Mouse (Mus musculus) layer of hippocampus, adult 2 months (tissue): Measurements from ENCODE around the gene Dnah7c. TPM values are rescaled to one million over a fixed set of nuclear protein-coding genes. Genes with fewer than 3 reads are reported as not detected.
"Not testable (repeated sequence)": the region's sequence is repeated elsewhere in the genome, so short reads cannot be mapped to it uniquely, and the experiment has no call there.

Experiments
- DNase-seq, 2 experiments: peaks; one replicate each; pipeline ENCODE4 v3.0.0; 2022; ENCODE audit warnings: low spot score in 2 of 2
- H3K27ac ChIP-seq: fragments of 200-600 bp; 2 replicates; pipeline ENCODE4 v1.8.1; 2022
- H3K4me3 ChIP-seq: fragments of 200-600 bp; 2 replicates; pipeline ENCODE4 v1.8.1; 2022; ENCODE audit warnings: mild to moderate bottlenecking
- CTCF ChIP-seq: fragments of 200-600 bp; conservative IDR thresholded peaks from 2 replicates; pipeline ENCODE4 v1.8.1; 2022; ENCODE audit warnings: antibody characterized with exemption, mild to moderate bottlenecking, moderate library complexity
- total RNA-seq, 2 experiments: library from RNA; stranded (reverse); gene quantifications; 2 replicates each; pipeline ENCODE4 v1.2.3; 2021

Dnah7c gene
- total RNA-seq, 2 experiments from 2014 or later, result 0.32 to 0.69 TPM

DNA sequence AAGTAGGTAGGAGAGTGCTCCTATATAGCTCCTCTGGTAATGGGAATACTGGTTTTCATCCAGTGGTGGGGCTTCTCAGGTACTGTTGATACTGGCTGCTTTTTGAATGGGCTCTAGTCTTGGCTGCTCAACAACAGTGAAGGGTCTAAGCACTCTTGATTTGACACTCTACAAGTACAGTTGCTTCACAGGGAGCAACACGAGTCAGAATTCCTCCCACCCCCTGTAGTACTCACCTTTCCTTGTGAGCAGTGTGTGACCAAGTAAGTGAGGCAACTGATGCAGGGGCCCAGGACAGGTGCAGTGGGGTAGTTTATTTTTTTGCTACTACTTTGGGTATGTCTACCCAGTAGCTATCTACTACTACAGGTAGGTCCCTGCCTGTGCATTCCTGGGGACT is 379.7 kb downstream of the Dnah7c start:
- no peak overlapping the region for H3K27ac ChIP-seq
- H3K4me3 ChIP-seq, result no peak overlapping the region
- no peak for TF ChIP-seq CTCF
- no peak for DNase-seq

DNA sequence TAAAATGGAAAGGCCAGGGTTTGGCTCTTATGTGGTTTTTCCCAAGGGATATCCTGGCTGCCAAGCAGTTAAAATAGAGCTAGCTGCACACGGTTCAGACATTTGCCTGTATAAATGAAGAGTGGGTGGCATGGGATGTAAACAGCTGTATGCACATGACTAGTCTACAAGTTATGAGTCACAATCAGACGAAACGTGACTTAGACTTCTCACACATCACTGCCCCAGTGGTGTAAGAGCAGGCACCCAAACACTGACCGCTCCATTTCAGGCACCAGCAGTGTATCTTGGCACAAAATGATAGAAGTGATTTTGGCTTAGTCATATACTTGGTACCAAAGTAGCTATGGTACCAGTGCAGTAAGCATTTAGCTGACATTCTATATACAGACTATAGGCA is 383.2 kb downstream of the Dnah7c start:
- H3K27ac ChIP-seq, DNase-seq, H3K4me3 ChIP-seq: not testable (repeated sequence)

DNA sequence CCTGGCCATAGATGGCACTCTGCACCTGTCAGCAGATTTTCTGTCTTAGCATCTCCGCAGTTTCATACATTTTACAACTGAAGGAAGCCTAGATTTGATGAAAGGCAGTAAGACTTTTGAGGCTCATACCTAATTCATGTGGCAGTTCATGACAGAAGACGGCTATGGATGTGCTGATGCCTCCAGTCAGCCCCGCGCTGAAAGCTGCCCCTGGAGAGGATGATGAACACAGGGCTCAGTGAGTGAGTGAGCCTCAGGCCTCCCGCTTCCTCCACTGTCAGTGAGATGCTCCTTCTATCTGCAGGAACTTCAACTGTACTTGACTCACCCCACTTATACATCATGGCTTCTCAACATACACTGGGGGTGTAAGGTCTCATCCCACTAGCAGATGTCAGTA is 392.5 kb downstream of the Dnah7c start:
- no peak overlapping the region for H3K4me3 ChIP-seq
- no peak for TF ChIP-seq CTCF
- no peak overlapping the region for H3K27ac ChIP-seq
- no peak for DNase-seq

DNA sequence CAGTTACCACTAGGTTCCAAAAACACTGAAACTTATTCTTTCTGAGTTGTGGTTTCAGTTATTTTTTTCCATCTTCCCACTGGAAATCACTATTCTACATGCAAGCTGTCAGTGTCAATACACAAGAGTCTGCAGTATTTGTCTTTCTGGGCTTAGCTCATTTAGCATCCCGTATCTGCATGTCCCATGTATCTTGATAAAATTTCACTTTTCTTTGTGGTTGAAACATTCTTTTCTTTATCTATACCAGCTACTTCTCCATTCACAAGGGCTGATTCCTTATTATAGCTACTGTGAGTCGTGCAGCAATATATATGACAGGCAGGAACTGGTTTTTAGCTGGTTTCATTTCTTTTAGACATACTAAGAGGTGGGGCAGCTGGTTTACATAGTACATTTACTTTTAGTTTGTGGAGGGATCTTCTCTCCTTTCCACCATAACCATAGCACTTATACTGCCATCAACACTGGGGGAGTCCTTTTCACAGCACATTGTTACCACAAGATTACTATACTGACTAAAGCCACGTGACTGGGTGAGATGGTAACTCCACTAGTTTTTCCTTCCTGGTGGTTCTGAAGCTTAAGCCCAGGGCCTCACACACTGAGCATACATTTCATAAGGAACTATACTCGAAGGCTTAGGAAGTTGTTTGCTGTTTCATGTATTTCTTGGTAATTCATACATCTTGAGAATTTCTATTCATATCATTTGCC is 397.0 kb downstream of the Dnah7c start:
- Histone ChIP-seq H3K27ac (no peak overlapping the region), H3K4me3 (no peak overlapping the region)
- DNase-seq, result no peak
- TF ChIP-seq CTCF, result no peak

DNA sequence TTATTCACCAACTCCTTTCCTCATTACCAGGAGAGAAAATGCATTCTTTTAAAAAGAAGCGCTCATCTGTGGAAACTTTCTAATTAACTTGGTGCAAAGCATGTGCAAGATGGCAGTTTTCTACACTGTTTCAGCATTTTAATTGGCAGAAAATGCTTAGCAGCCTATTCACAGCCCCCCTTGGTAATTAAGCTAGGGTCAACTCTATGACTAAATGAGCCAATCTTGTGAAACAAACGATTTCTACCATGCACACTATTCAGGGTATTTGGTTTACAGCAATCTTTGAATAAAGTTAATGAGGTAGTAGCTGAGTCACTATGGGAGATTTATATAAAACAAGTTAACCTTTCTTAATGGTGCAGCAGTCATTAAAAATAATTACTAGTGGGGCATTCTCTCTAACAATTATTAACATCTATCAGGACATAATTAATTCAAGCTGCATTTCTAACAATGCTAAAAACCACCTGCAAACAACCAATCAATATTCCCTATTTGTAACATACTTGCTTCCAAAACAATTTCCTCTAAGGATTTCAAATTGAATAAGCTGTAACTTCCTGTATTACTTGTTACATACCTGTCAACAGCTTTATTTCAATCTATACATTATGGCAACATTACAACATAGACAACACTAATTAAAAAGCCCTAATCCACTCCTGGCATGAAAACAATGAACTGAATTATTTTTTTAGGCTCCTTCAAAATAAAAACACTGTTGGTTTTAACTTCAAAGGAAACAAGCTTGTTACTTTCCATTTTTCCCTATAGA is 404.9 kb downstream of the Dnah7c start:
- DNase-seq, result peak in 1 of 2 experiments; percentile 25
- H3K27ac ChIP-seq, result no peak overlapping the region
- H3K4me3 ChIP-seq, result no peak overlapping the region
- no peak for TF ChIP-seq CTCF

DNA sequence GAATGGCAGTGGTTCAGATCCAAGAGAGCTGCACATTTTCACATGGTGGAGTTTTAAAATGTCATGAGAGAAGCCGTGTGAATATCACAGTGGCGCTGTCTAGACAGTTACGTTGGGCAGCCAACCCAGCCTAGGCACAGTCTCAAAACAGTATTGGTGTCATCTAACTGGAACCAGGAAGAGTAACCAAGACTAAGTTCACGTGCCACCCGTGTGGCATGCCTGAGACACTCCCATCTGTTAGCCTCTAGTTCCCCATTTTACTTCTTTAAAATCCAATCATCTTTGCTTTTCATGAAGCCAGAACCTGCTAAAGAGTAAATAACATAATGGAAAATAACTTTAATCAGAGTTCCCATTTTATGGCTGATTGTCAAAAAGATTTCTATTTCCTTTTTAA is 406.5 kb downstream of the Dnah7c start:
- DNase-seq, result no peak
- no peak for TF ChIP-seq CTCF
- Histone ChIP-seq H3K4me3 (no peak overlapping the region), H3K27ac (no peak overlapping the region)

DNA sequence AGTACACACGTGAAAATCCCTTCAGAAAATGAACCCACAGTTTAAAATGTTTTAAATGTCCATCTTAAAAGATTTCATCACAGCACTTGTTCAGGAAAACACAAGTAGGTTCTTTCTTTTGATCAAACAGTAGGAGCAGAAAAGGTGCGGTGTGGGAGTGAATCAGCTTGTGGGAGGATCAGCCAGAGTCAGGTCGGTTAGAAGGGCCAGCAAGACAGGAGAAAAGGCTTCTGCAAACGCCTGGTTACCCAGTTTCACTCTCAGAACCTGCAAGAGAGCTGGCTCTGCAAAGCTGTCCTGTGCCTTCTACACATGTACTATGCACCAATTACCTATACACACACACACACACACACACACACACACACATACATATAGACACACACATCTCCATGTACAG is 418.0 kb downstream of the Dnah7c start:
- no peak for DNase-seq
- no peak overlapping the region for H3K4me3 ChIP-seq
- H3K27ac ChIP-seq, result no peak overlapping the region
- TF ChIP-seq CTCF, result no peak

DNA sequence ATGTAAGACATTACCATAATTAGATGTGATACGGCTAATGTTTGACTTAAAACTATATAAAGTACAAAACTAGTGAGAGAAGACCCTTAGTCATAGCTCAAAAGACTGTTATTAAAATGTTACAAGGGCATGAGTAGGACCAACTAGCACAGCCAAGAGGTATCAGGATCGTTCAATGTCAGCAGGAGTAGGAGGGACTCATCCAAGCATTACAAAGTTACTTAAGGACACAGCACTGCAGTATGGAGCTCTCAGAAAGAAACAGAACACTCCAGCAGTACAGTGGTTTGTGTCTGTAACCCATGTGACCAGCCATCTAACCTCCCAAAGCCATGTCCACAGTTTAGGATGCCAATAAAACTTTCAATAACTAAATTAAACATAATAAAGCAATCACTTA is 418.9 kb downstream of the Dnah7c start:
- no peak for TF ChIP-seq CTCF
- Histone ChIP-seq H3K27ac (no peak overlapping the region), H3K4me3 (no peak overlapping the region)
- no peak for DNase-seq

DNA sequence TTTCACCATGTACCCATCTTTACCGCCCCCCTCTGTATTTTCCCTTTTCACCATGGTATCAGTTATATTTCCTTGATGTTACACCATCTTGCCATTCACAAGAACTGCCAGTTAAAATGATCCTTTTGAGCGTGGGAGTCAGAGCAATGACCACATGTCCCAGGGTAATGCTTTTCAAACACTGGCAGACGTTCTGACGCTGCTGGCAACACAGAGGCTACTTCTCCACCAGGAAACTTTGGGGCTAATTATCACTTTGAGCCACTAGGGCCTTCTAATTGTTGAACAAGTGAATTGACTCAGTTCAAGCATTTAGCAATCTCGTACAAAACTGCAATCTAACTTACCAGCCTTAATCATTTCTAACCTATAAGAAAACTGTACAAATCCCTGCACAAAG is 419.8 kb downstream of the Dnah7c start:
- TF ChIP-seq CTCF, result peak; percentile 38
- no peak for DNase-seq
- Histone ChIP-seq H3K4me3 (no peak overlapping the region), H3K27ac (no peak overlapping the region)

DNA sequence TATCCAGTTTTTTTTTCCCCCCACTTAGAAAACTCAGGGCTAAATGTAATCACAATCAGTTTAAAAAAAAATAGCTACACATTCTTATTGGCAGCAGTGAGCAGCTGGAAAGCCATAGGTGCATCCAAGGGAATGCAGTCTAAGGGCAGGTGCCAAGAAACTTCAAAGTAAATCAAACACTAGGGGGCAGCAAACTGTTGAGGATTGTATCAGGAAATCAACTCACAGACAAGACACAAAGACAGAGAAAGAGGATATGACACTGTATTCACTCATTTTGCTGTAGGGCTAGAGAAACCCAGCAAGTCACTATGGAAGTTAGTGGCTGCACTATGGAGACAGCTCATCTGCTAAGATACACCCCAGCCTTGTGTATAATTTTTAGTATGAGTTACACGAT is 424.4 kb downstream of the Dnah7c start:
- Histone ChIP-seq H3K4me3 (no peak overlapping the region), H3K27ac (peak overlapping the region; percentile 24)
- peak; percentile 77 to 83 for DNase-seq
- TF ChIP-seq CTCF, result peak; percentile 89

DNA sequence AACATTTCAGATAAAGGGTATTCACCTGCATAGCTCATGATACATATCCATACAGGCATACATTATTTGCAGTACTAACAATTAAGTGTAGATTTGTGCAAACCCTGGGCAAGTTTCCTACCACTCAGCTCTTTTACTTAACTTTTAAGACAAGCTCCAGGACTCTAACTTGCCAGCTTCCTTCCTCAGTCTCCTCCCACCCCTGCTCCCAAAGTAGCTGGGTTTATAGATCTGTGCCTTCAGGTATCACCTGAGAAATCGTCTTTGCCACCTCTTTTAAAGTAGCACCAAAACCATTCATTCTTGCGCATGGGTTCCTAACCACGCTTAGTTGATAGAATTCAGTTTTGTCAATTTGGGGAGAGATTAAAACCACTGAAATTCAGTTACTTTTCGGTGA is 426.2 kb downstream of the Dnah7c start:
- Histone ChIP-seq H3K4me3 (peak overlapping the region; percentile 76), H3K27ac (peak overlapping the region; percentile 100; the same call in 1 of the 2 replicates)
- no peak for TF ChIP-seq CTCF
- DNase-seq, result no peak

DNA sequence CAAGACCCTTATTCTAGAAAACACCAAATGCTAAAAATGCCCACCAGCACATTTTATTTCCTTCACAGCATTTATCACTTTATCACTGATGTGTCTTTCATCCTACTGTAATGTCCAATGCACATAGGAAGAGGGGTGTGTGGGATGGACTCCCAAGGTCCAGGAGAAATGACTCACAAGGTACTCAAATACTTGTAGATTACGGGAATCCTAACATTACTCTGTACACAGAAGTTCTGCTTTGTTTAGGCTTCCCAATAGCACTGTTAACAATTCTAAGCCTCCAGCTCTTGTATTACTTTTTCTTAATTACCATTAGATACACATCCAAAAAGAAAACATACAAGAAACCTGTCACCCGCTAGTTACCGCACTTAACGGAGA is 426.8 kb downstream of the Dnah7c start:
- DNase-seq, result no peak
- Histone ChIP-seq H3K4me3 (peak overlapping the region; percentile 76), H3K27ac (peak overlapping the region; percentile 100)
- no peak for TF ChIP-seq CTCF

DNA sequence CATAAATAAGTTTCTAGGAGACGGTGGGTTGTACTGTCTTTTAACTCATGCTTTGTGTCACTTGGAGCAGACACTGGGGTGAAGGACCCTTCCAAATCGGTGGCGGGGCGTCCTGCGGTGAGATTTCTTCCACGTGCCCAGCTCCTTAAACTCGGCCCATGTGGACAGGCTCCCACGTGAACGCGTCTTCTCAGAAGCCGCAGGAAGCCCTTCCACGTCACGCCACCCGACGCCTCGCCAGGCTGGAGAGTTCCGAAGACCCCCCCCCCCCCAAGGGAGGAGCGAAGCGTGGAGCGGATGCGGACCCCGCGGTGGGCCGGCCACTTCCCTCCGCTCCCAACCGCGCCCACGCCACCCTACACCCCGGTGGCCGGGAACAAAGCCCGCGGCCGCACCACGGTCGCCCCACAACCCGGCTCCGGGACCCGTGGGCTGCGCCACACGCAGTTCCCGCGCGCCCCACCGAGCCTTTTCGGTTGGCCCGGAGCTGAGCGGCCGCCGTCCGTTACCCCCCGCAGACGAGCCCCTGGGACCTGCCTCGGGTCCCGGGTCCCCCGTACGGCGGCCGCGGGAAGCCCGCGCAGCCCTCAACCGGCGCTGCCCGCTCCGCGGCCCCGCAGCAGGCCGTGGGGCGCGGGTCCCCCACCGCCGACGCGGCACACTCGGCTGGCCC is 427.3 kb downstream of the Dnah7c start:
- no peak for TF ChIP-seq CTCF
- peak overlapping the region; percentile 76 for H3K4me3 ChIP-seq
- peak overlapping the region; percentile 100 for H3K27ac ChIP-seq
- DNase-seq, result peak; percentile 64 to 68
